Mouse (Mus musculus): Measurements from ENCODE around the gene Serinc3. TPM values are rescaled to one million over a fixed set of nuclear protein-coding genes. Genes with fewer than 3 reads are reported as not detected.
A peak's percentile ranks its signal among the peaks of the same experiment; 100 is the strongest.
"Not testable (repeated sequence)": the region's sequence is repeated elsewhere in the genome, so short reads cannot be mapped to it uniquely, and the experiment has no call there.

Gene Serinc3
- polyA plus RNA-seq (2014; fragmentation: Nextera tagmentation; extraction: Ambion mirVana), result 25.2 and 26.8 TPM in 2 replicates

- DNase-seq (ENCODE audit: low spot score), result peak; percentile 100
- H3K4me2 ChIP-seq (ENCODE audit: low read depth, severe bottlenecking), result peak within 1 kb of the TSS; percentile 59
- ATAC-seq (ENCODE audit: insufficient number of reproducible peaks, low FRiP score, low TSS enrichment, low read depth), result peak; percentile 97
- H3K4me1 ChIP-seq (ENCODE audit: control insufficient read depth, insufficient read depth, low read length), result no peaks in the 10 kb centered on the region
- under 1% methylated on average over 71 of the region's 74 CpGs for WGBS
- H3K4me3 ChIP-seq (ENCODE audit: low read depth, low read length), result peak within 1 kb of the TSS; percentile 96
- peak within 1 kb of the TSS; percentile 93 for H3K9ac ChIP-seq (ENCODE audit: low read length)
- no peaks in the 10 kb centered on the region for H3K9me3 ChIP-seq (ENCODE audit: control insufficient read depth, low read length)
- no peaks in the 10 kb centered on the region for H3K27me3 ChIP-seq (ENCODE audit: control insufficient read depth, insufficient read depth, low read length)
- H3K27ac ChIP-seq (replicated peaks; ENCODE audit: low read depth, low read length), result peak within 1 kb of the TSS; percentile 96
- peaks cover 2% of the 10 kb centered on the region; the same call in 1 of the 2 replicates for H3K36me3 ChIP-seq (ENCODE audit: control insufficient read depth, insufficient read depth, low read length)
Measured at GRCm38 (mm10) chr2:163644575-163645385, at the start of gene Serinc3. Gene Serinc3, minus strand, starts transcription at chr2:163645131.

- Histone ChIP-seq H3K27me3 (ENCODE audit: control insufficient read depth, insufficient read depth, low read length) (no peaks in the 10 kb centered on the region), H3K9me3 (ENCODE audit: control insufficient read depth, low read length) (no peaks in the 10 kb centered on the region), H3K36me3 (ENCODE audit: control insufficient read depth, insufficient read depth, low read length) (no peaks in the 10 kb centered on the region), H3K9ac (ENCODE audit: low read length) (no peak overlapping the region), H3K4me2 (ENCODE audit: low read depth, severe bottlenecking) (no peak overlapping the region), H3K4me1 (ENCODE audit: control insufficient read depth, insufficient read depth, low read length) (peaks cover 9% of the 10 kb centered on the region; the same call in 1 of the 2 replicates), H3K4me3 (ENCODE audit: low read depth, low read length) (no peak overlapping the region), H3K27ac (replicated peaks; ENCODE audit: low read depth, low read length) (no peak overlapping the region)
- 78% methylated on average over 9 of the region's 9 CpGs for WGBS
- DNase-seq (ENCODE audit: low spot score) (no peak), ATAC-seq (ENCODE audit: insufficient number of reproducible peaks, low FRiP score, low TSS enrichment, low read depth) (no peak)
Measured at GRCm38 (mm10) chr2:163693716-163694314, 48.9 kb upstream of the Serinc3 start.

GRCm38 (mm10) chr2:163692873-163693612, 48.1 kb upstream of the Serinc3 start:
- WGBS, result 81% methylated on average over 3 of the region's 3 CpGs
- Histone ChIP-seq H3K4me2 (ENCODE audit: low read depth, severe bottlenecking) (no peak overlapping the region), H3K4me3 (ENCODE audit: low read depth, low read length) (no peak overlapping the region), H3K9ac (ENCODE audit: low read length) (no peak overlapping the region), H3K27me3 (ENCODE audit: control insufficient read depth, insufficient read depth, low read length) (no peaks in the 10 kb centered on the region), H3K4me1 (ENCODE audit: control insufficient read depth, insufficient read depth, low read length) (peaks cover 8% of the 10 kb centered on the region; the same call in 1 of the 2 replicates), H3K9me3 (ENCODE audit: control insufficient read depth, low read length) (no peaks in the 10 kb centered on the region), H3K36me3 (ENCODE audit: control insufficient read depth, insufficient read depth, low read length) (no peaks in the 10 kb centered on the region), H3K27ac (replicated peaks; ENCODE audit: low read depth, low read length) (no peak overlapping the region; the same call in 1 of the 2 replicates)
- ATAC-seq (ENCODE audit: insufficient number of reproducible peaks, low FRiP score, low TSS enrichment, low read depth), result no peak
- no peak for DNase-seq (ENCODE audit: low spot score)

GRCm38 (mm10) chr2:163691846-163692605, 47.1 kb upstream of the Serinc3 start:
- ATAC-seq (ENCODE audit: insufficient number of reproducible peaks, low FRiP score, low TSS enrichment, low read depth) (no peak), DNase-seq (ENCODE audit: low spot score) (no peak)
- no peak overlapping the region for H3K9ac ChIP-seq (ENCODE audit: low read length)
- H3K9me3 ChIP-seq (ENCODE audit: control insufficient read depth, low read length), result no peaks in the 10 kb centered on the region
- H3K4me3 ChIP-seq (ENCODE audit: low read depth, low read length), result no peak overlapping the region
- 90% methylated on average over 6 of the region's 6 CpGs for WGBS
- H3K4me1 ChIP-seq (ENCODE audit: control insufficient read depth, insufficient read depth, low read length), result 0 out of 2 replicates have a peak, but pooled peaks cover 3% of the 10 kb centered on the region
- H3K27me3 ChIP-seq (ENCODE audit: control insufficient read depth, insufficient read depth, low read length), result no peaks in the 10 kb centered on the region
- H3K36me3 ChIP-seq (ENCODE audit: control insufficient read depth, insufficient read depth, low read length), result no peaks in the 10 kb centered on the region
- no peak overlapping the region for H3K27ac ChIP-seq (replicated peaks; ENCODE audit: low read depth, low read length)
- no peak overlapping the region for H3K4me2 ChIP-seq (ENCODE audit: low read depth, severe bottlenecking)

- H3K27ac ChIP-seq (replicated peaks; ENCODE audit: low read depth, low read length), result no peak overlapping the region
- no peak for ATAC-seq (ENCODE audit: insufficient number of reproducible peaks, low FRiP score, low TSS enrichment, low read depth)
- 89% methylated on average over 8 of the region's 8 CpGs for WGBS
Measured at GRCm38 (mm10) chr2:163690409-163691304, 45.7 kb upstream of the Serinc3 start.

GRCm38 (mm10) chr2:163689771-163690170, 44.8 kb upstream of the Serinc3 start:
- Histone ChIP-seq H3K27ac (replicated peaks; ENCODE audit: low read depth, low read length) (no peak overlapping the region), H3K9me3 (ENCODE audit: control insufficient read depth, low read length) (no peaks in the 10 kb centered on the region), H3K9ac (ENCODE audit: low read length) (no peak overlapping the region), H3K4me1 (ENCODE audit: control insufficient read depth, insufficient read depth, low read length) (no peaks in the 10 kb centered on the region; the same call in 1 of the 2 replicates), H3K36me3 (ENCODE audit: control insufficient read depth, insufficient read depth, low read length) (no peaks in the 10 kb centered on the region), H3K4me2 (ENCODE audit: low read depth, severe bottlenecking) (no peak overlapping the region), H3K27me3 (ENCODE audit: control insufficient read depth, insufficient read depth, low read length) (no peaks in the 10 kb centered on the region), H3K4me3 (ENCODE audit: low read depth, low read length) (no peak overlapping the region)
- no peak for DNase-seq (ENCODE audit: low spot score)
- no peak for ATAC-seq (ENCODE audit: insufficient number of reproducible peaks, low FRiP score, low TSS enrichment, low read depth)
- WGBS, result 90% methylated on average over 3 of the region's 3 CpGs

More at GRCm38 (mm10) chr2:163690409-163691304, 45.7 kb upstream of the Serinc3 start:
- no peaks in the 10 kb centered on the region for H3K27me3 ChIP-seq (ENCODE audit: control insufficient read depth, insufficient read depth, low read length)
- H3K36me3 ChIP-seq (ENCODE audit: control insufficient read depth, insufficient read depth, low read length), result no peaks in the 10 kb centered on the region
- DNase-seq (ENCODE audit: low spot score), result no peak
- no peaks in the 10 kb centered on the region for H3K9me3 ChIP-seq (ENCODE audit: control insufficient read depth, low read length)
- no peak overlapping the region for H3K4me3 ChIP-seq (ENCODE audit: low read depth, low read length)
- no peak overlapping the region for H3K4me2 ChIP-seq (ENCODE audit: low read depth, severe bottlenecking)
- H3K9ac ChIP-seq (ENCODE audit: low read length), result no peak overlapping the region
- H3K4me1 ChIP-seq (ENCODE audit: control insufficient read depth, insufficient read depth, low read length), result no peaks in the 10 kb centered on the region

- not testable (repeated sequence) for H3K27ac ChIP-seq (replicated peaks; ENCODE audit: low read depth, low read length); H3K9me3 ChIP-seq (ENCODE audit: control insufficient read depth, low read length); H3K27me3 ChIP-seq (ENCODE audit: control insufficient read depth, insufficient read depth, low read length); DNase-seq (ENCODE audit: low spot score); ATAC-seq (ENCODE audit: insufficient number of reproducible peaks, low FRiP score, low TSS enrichment, low read depth); H3K4me1 ChIP-seq (ENCODE audit: control insufficient read depth, insufficient read depth, low read length); H3K36me3 ChIP-seq (ENCODE audit: control insufficient read depth, insufficient read depth, low read length); H3K9ac ChIP-seq (ENCODE audit: low read length); H3K4me2 ChIP-seq (ENCODE audit: low read depth, severe bottlenecking); H3K4me3 ChIP-seq (ENCODE audit: low read depth, low read length)
- WGBS, result 96% methylated on average over 1 of the region's 1 CpGs
Measured at GRCm38 (mm10) chr2:163688377-163688776, 43.4 kb upstream of the Serinc3 start.
